Mouse (Mus musculus) liver, embryonic 12.5 days (tissue): ENCODE measurements around the gene Tubb2a. TPM values are rescaled to one million over a fixed set of nuclear protein-coding genes. Genes with fewer than 3 reads are reported as not detected.
A peak's percentile ranks its signal among the peaks of the same experiment; 100 is the strongest.

Experiments
- ATAC-seq: fragments of 200-750 bp; cut with Nextera tagmentation; 2 replicates; pipeline ENCODE4 v1.8.0; 2017; ENCODE audit warnings: moderate number of reproducible peaks, mild to moderate bottlenecking, moderate library complexity
- H3K27ac ChIP-seq: fragments of 300-500 bp; sonication (generic); 2 replicates; pipeline ENCODE4 v1.5.1; 2016; ENCODE audit warnings: mild to moderate bottlenecking
- H3K27me3 ChIP-seq: fragments of 300-500 bp; sonication (generic); replicated peaks from 2 replicates; pipeline ENCODE4 v1.6.1; 2016; ENCODE audit warnings: mild to moderate bottlenecking, moderate library complexity
- H3K36me3 ChIP-seq: fragments of 300-500 bp; sonication (generic); 2 replicates; pipeline ENCODE4 v1.6.1; 2016; ENCODE audit warnings: mild to moderate bottlenecking, moderate library complexity
- H3K4me1 ChIP-seq: fragments of 300-500 bp; sonication (generic); 2 replicates; pipeline ENCODE4 v1.6.1; 2016
- H3K4me2 ChIP-seq: fragments of 300-500 bp; sonication (generic); 2 replicates; pipeline ENCODE4 v1.6.1; 2016; ENCODE audit warnings: mild to moderate bottlenecking, moderate library complexity
- H3K4me3 ChIP-seq: fragments of 300-500 bp; sonication (generic); 2 replicates; pipeline ENCODE4 v1.5.1; 2016; ENCODE audit warnings: mild to moderate bottlenecking, moderate library complexity
- H3K9ac ChIP-seq: fragments of 300-500 bp; sonication (generic); 2 replicates; pipeline ENCODE4 v1.6.1; 2016; ENCODE audit warnings: mild to moderate bottlenecking, moderate library complexity
- H3K9me3 ChIP-seq: fragments of 300-500 bp; sonication (generic); replicated peaks from 2 replicates; pipeline ENCODE4 v1.6.1; 2016; ENCODE audit warnings: mild to moderate bottlenecking, moderate library complexity
- WGBS: fragments of 180-500 bp; shearing (Covaris S2); methylation state at CpG from one replicate; pipeline ENCODE4 v1.1.7; 2016; ENCODE audit not compliant: insufficient replicate concordance; 5-methylcytosine and 5-hydroxymethylcytosine counted together
- polyA plus RNA-seq: library from polyadenylated mRNA; unstranded; fragments of >200 nt; fragmentation: Nextera tagmentation; extraction: Ambion mirVana; gene quantifications from 2 replicates; pipeline ENCODE4 v1.2.1, GENCODE M21; 2016

Gene Tubb2a
- polyA plus RNA-seq, 1 experiment from 2014 or later, result 68.1 TPM

DNA sequence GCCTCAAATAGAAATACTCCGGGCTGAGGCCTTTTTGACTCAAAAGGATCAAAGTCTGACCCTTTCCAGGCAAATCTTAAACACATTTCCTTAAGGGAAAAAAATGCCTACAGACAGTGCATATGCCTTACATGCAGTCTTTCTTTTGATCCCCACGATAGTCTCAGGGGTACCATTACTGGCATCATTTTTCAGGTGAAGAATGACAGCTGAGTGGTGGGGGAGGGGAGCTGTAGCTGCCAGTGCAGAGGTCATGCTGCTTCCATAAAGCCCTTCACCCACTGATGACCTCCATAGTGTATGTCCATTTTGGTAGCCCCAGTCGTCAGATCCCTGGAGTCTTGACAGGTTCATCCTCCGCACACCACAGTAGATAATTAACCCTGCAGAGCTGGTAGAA is 7.5 kb downstream of the Tubb2a start:
- WGBS, result 71% methylated on average over 4 of the region's 4 CpGs
- H3K4me2 ChIP-seq, result no peak overlapping the region
- no peak for ATAC-seq

DNA sequence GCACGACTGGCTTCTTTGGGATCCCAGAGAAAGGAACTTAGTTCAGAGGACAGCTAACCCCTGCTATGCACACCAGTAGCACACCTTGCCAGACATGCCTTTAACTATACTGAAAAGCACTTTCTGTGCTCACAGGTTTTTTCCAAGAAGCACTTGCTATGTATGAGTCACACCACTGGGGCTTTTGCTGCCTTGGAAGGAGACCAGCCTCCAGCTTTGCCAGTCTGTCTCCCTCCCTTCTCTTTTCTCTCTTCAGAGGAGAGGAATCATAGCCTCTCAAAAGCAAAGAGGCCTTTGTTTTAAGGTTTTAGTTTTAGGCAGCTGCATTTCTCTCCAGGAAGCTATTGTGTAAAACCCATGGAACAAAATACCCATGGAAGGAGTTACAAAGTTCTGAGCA is 11.5 kb downstream of the Tubb2a start:
- 50% methylated on average over 1 of the region's 1 CpGs for WGBS
- no peak for ATAC-seq
- H3K9ac ChIP-seq, result no peak overlapping the region

More for the DNA sequence above, 7.5 kb downstream of the Tubb2a start:
- peaks cover 10% of the 10 kb centered on the region for H3K36me3 ChIP-seq
- H3K9me3 ChIP-seq, result no peaks in the 10 kb centered on the region
- H3K27me3 ChIP-seq, result no peaks in the 10 kb centered on the region
- no peak overlapping the region for H3K4me3 ChIP-seq
- H3K4me1 ChIP-seq, result no peaks in the 10 kb centered on the region
- no peak overlapping the region for H3K9ac ChIP-seq
- H3K27ac ChIP-seq, result no peak overlapping the region

DNA sequence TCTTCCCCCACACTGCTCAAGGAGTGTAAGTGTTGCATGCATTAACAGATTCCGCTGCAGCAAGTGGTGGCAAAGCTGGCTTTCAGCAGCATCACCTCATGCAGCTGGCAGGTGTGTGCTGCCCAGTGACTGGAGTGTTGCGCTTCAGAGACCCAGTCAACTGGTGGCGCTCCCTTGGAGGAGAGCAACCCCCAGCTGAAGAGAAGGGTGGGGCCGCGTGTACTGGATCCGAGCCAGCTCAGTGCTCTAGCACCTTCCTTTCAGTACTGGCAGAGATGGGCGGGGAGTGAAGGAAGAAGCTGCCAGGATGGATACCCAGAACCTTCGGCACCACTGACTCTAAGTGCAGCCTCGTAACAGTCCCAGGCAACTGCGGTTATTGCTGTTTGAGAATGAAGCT is 15.3 kb downstream of the Tubb2a start:
- no peak overlapping the region for H3K27ac ChIP-seq
- no peaks in the 10 kb centered on the region for H3K27me3 ChIP-seq
- H3K9me3 ChIP-seq, result no peaks in the 10 kb centered on the region
- no peak overlapping the region for H3K4me3 ChIP-seq
- no peak overlapping the region for H3K9ac ChIP-seq
- no peaks in the 10 kb centered on the region for H3K4me1 ChIP-seq
- no peak for ATAC-seq
- H3K4me2 ChIP-seq, result no peak overlapping the region
- WGBS, result 76% methylated on average over 10 of the region's 10 CpGs
- peaks cover 3% of the 10 kb centered on the region; the same call in 1 of the 2 replicates for H3K36me3 ChIP-seq

More for the DNA sequence above, 11.5 kb downstream of the Tubb2a start:
- H3K27me3 ChIP-seq, result no peaks in the 10 kb centered on the region
- H3K4me1 ChIP-seq, result no peaks in the 10 kb centered on the region
- H3K27ac ChIP-seq, result no peak overlapping the region
- no peak overlapping the region for H3K4me3 ChIP-seq
- H3K9me3 ChIP-seq, result no peaks in the 10 kb centered on the region
- H3K4me2 ChIP-seq, result no peak overlapping the region
- no peaks in the 10 kb centered on the region; the same call in 1 of the 2 replicates for H3K36me3 ChIP-seq

DNA sequence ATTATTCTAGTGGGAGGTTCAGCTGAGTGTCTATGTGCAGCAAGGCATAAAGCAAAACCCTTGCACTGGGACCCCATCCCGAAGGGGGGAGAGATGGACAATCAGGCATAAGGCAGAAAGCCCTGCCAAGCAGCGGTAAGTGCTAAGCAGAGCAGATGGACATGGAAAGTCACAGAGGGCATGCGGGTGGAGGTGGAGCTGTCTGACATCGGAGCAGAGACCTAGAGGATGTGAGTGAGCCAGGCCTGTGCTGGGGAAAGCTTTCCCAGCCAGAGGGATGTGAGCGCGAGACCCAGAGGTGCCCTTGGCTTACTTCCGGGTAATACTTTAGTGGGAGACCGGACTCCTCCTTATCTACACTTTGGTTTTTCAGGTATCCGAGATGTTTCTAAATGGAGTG is 17.7 kb downstream of the Tubb2a start:
- Histone ChIP-seq H3K9me3 (no peaks in the 10 kb centered on the region), H3K4me3 (no peak overlapping the region), H3K4me2 (no peak overlapping the region), H3K4me1 (no peaks in the 10 kb centered on the region), H3K9ac (no peak overlapping the region), H3K27ac (no peak overlapping the region), H3K36me3 (peaks cover 10% of the 10 kb centered on the region; the same call in 1 of the 2 replicates), H3K27me3 (no peaks in the 10 kb centered on the region)
- WGBS, result 75% methylated on average over 9 of the region's 9 CpGs
- no peak for ATAC-seq

DNA sequence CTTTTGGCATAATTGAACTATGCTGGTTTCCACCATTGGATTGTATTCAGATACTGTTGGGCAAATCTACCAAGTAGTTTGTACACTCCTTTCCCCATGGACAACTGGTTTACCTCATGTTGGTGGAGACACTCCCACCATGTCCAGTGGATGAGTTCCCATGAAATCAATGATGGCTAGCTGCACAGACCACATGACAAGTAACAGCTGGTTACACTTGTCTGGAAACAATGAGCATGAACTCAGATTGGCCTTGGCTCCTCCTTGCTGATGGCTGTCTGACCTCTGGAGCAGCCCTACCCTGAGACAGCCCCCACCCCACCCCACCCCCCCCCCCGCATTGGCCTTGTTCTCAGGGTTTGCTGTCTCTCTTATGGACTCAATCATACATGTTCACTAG is 20.6 kb downstream of the Tubb2a start:
- no peak overlapping the region for H3K4me3 ChIP-seq
- H3K4me2 ChIP-seq, result no peak overlapping the region
- H3K4me1 ChIP-seq, result no peaks in the 10 kb centered on the region
- H3K27me3 ChIP-seq, result no peaks in the 10 kb centered on the region
- H3K36me3 ChIP-seq, result peaks cover 10% of the 10 kb centered on the region; the same call in 1 of the 2 replicates
- H3K9me3 ChIP-seq, result no peaks in the 10 kb centered on the region
- no peak for ATAC-seq
- H3K9ac ChIP-seq, result no peak overlapping the region
- no peak overlapping the region for H3K27ac ChIP-seq
- 78% methylated on average over 1 of the region's 1 CpGs for WGBS

DNA sequence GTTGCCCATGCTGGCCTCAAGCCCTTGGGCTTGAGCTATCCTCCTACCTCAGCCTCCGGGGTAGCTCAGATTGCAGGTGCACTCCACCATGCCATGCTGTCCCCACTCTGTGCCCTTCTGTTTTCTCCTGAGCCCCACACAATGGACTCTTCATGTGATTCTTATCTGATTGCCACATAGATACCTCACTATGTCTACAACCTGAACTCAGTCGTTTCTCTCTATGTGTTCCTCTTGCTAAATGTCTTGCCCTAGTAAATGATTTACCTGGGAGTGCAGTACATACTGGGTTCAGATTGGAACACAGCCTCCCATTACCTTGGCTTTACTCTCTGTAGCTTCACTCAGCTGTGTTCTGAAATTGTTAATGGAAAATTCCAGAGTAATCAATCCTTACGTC is 22.8 kb downstream of the Tubb2a start:
- Histone ChIP-seq H3K9ac (no peak overlapping the region), H3K27ac (peak overlapping the region; percentile 66)
- 64% methylated on average over 3 of the region's 3 CpGs for WGBS

DNA sequence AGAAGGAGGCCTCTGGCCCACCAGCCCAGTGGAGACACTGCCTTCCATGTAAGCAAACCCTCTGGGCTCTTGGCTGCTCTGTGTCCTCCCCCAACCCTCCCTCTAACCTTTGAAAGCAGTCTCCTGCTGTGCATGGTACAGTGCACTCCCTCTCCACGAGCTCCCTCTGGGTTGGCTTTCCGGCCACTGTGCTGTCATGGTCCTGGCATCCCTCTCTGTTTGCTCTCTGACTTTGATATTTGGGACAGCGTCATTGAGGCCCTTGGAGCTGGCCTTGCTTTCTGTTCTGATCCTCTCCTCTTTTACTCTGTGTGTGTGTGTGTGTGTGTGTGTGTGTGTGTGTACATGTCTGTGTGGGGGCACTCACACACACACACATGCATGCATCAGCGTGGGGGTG is 23.4 kb downstream of the Tubb2a start:
- WGBS, result 61% methylated on average over 4 of the region's 4 CpGs
- H3K36me3 ChIP-seq, result peaks cover 15% of the 10 kb centered on the region; the same call in 1 of the 2 replicates

More for the DNA sequence above, 22.8 kb downstream of the Tubb2a start:
- H3K9me3 ChIP-seq, result no peaks in the 10 kb centered on the region
- H3K36me3 ChIP-seq, result peaks cover 15% of the 10 kb centered on the region; the same call in 1 of the 2 replicates
- H3K4me3 ChIP-seq, result no peak overlapping the region
- no peak overlapping the region for H3K4me2 ChIP-seq
- peak; percentile 70 for ATAC-seq
- no peaks in the 10 kb centered on the region for H3K4me1 ChIP-seq
- H3K27me3 ChIP-seq, result no peaks in the 10 kb centered on the region

DNA sequence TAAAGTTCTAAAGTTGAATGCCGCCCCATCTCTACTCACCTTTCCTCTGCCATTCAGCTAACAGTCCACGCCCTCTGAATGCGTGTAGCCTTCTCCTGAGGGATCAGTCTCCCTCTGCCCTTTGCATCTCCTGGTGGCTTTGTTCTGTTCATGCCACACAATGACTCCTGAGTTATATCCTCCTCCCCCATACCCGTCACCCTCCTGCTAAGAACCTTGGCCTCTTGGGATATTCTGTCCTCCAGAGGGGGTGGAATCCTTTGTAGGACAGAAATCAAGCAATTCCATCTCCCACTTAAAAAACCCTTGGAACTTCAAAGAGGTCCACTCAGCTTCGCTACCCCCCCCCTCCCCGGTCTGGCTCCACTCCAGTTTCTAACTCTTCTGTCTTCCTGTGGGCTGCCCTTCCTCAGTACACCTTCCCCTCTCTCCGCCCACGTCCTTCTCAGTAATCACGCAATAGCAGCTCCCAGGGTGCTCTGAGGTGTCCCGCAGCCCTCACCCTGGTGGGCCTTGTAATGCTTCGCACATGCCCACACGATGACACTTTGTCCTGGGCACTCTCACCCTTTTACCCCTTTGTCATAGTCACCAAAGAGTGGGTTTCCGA is 24.0 kb downstream of the Tubb2a start:
- H3K9me3 ChIP-seq, result no peaks in the 10 kb centered on the region
- H3K4me3 ChIP-seq, result no peak overlapping the region
- H3K4me1 ChIP-seq, result no peaks in the 10 kb centered on the region
- H3K36me3 ChIP-seq, result peaks cover 15% of the 10 kb centered on the region; the same call in 1 of the 2 replicates
- WGBS, result 71% methylated on average over 13 of the region's 13 CpGs
- no peak for ATAC-seq
- peak overlapping the region; percentile 66 for H3K27ac ChIP-seq
- no peak overlapping the region for H3K9ac ChIP-seq
- no peak overlapping the region for H3K4me2 ChIP-seq
- H3K27me3 ChIP-seq, result no peaks in the 10 kb centered on the region

More for the DNA sequence above, 23.4 kb downstream of the Tubb2a start:
- peak overlapping the region; percentile 66 for H3K27ac ChIP-seq
- H3K4me3 ChIP-seq, result no peak overlapping the region
- H3K9ac ChIP-seq, result no peak overlapping the region
- H3K27me3 ChIP-seq, result no peaks in the 10 kb centered on the region
- H3K4me2 ChIP-seq, result no peak overlapping the region
- H3K4me1 ChIP-seq, result no peaks in the 10 kb centered on the region
- peak; percentile 62 for ATAC-seq
- no peaks in the 10 kb centered on the region for H3K9me3 ChIP-seq

DNA sequence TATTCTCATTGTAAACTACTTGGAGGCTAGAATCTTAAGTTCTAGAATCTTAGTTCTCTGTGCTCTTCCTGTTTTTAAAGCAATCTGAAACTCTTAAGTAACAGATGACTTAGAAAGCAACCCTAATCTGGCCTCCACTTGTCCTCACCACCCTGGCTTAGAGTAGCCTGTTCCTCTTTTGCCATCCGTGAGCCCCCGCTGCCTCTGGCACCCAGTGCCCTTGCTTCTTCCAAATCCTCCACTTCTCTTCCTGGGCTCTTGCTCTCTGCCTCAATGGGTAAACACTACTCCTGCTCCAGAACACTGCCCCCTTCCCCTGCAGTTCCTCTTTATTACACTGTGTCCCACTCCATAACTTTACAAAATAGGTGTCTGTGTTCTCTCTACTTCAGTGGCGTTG is 26.1 kb downstream of the Tubb2a start:
- H3K27ac ChIP-seq, result no peak overlapping the region
- no peaks in the 10 kb centered on the region for H3K9me3 ChIP-seq
- H3K27me3 ChIP-seq, result no peaks in the 10 kb centered on the region
- H3K4me3 ChIP-seq, result no peak overlapping the region
- no peak overlapping the region for H3K4me2 ChIP-seq
- H3K4me1 ChIP-seq, result no peaks in the 10 kb centered on the region
- no peak overlapping the region; the same call in 1 of the 2 replicates for H3K9ac ChIP-seq
- H3K36me3 ChIP-seq, result peaks cover 19% of the 10 kb centered on the region
- 57% methylated on average over 3 of the region's 3 CpGs for WGBS
- ATAC-seq, result no peak

DNA sequence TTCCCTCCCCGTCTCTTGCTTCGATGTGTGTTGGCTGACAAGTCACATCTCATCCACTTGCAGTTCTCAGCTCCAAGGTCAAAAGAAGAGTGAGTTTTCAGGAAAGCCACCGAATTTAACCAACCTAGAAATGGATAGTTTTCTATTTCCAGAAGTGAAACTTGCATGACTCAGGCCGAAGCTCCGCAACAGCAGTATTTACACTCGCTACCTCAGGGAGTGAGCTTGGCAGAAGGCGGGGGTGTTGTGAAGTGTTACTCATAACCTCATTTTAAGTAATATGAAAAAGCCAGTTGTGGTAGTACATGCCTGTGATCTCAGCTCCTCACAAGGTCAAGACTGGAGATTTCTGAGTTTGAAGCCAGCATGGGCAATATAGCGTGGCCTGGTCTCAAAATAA is 27.3 kb downstream of the Tubb2a start:
- no peak overlapping the region for H3K9ac ChIP-seq
- no peak overlapping the region for H3K4me3 ChIP-seq
- 79% methylated on average over 8 of the region's 8 CpGs for WGBS
- H3K27me3 ChIP-seq, result no peaks in the 10 kb centered on the region
- no peak for ATAC-seq
- H3K36me3 ChIP-seq, result peaks cover 13% of the 10 kb centered on the region
- H3K4me2 ChIP-seq, result no peak overlapping the region
- no peaks in the 10 kb centered on the region for H3K4me1 ChIP-seq
- no peaks in the 10 kb centered on the region for H3K9me3 ChIP-seq
- no peak overlapping the region for H3K27ac ChIP-seq

DNA sequence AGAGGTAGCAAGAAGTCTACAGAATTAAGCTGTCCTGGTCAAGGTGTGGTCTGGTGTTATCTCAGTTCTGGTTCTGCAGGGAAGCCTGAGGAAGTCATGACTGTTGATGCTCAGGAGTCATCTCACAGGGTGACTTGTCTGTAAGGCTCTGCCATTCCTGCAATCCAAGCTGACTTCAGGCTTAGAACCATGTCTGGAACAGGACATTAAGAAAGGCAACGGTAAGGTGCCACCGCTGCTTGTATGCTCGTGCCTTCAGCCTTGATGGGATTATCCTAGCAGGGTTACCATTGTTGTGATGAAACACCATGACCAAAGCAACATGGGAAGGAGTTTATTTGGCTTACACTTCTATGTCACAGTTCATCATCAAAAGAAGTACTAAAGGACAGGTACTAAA is 30.3 kb downstream of the Tubb2a start:
- Histone ChIP-seq H3K4me3 (no peak overlapping the region), H3K4me2 (no peak overlapping the region), H3K4me1 (peaks cover 8% of the 10 kb centered on the region; the same call in 1 of the 2 replicates), H3K9ac (no peak overlapping the region), H3K27me3 (no peaks in the 10 kb centered on the region), H3K36me3 (peaks cover 12% of the 10 kb centered on the region), H3K9me3 (no peaks in the 10 kb centered on the region), H3K27ac (no peak overlapping the region)
- ATAC-seq, result no peak
- 86% methylated on average over 3 of the region's 3 CpGs for WGBS

DNA sequence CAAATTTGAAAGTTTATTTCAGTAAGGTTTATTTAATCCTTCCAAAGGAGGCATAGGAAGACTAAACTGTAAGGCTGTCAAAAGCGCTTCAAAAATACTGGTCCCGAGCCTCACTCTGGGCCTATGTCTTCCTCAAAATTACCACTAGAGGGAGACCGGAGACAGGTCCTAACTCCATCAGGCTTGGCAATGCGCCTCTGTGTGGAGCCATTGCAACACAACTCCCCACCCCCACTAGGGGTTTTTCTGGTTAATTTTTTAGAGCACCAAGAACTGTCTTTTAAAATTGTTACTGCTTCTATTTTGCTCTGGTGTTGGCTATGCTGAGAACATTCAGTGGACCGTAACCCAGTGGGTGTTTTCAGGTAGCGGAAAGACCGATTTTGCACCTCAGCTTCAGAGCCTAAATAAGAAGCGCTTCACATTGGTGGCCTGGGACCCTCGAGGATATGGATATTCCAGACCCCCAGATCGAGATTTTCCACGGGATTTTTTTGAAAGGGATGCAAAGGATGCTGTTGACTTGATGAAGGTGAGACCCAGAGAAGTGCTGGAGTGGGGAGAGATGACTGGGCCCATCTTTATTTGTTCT is 31.3 kb downstream of the Tubb2a start:
- H3K36me3 ChIP-seq, result peaks cover 12% of the 10 kb centered on the region
- H3K4me2 ChIP-seq, result no peak overlapping the region
- H3K27me3 ChIP-seq, result no peaks in the 10 kb centered on the region
- WGBS, result 40% methylated on average over 11 of the region's 11 CpGs
- H3K9me3 ChIP-seq, result no peaks in the 10 kb centered on the region
- no peak overlapping the region for H3K9ac ChIP-seq
- peaks cover 8% of the 10 kb centered on the region; the same call in 1 of the 2 replicates for H3K4me1 ChIP-seq
- no peak overlapping the region for H3K27ac ChIP-seq
- peak; percentile 73 for ATAC-seq
- H3K4me3 ChIP-seq, result no peak overlapping the region
